Mouse (Mus musculus) testis, postnatal 14 days (tissue): Measurements from ENCODE around the gene Dbnl.
"Not testable (repeated sequence)": the region's sequence is repeated elsewhere in the genome, so short reads cannot be mapped to it uniquely, and the experiment has no call there.

ENCODE experiments used
- DNase-seq: peaks from one replicate; pipeline ENCODE4 v3.0.0; 2021; ENCODE audit warnings: low spot score

Dbnl gene

DNA sequence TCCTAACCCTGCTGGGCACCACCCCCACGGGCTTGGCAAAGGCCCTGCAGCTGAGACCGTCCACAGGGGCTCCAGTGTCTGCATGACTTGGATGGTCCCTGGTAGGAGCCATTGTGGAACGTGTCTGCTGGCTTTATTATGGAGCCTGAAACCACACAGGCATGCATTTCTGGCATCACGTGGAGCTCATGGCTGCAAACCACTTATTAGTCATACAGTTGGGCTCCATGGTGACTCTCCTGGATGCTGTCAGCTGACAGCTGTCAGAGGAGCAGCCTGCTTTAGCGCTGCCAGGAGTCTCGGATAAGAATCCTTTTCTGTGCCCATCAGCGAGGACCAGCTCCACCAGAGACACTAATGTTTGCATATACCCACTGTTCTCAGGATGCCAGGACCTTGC is 7.4 kb downstream of the Dbnl start:
- DNase-seq: no peak

DNA sequence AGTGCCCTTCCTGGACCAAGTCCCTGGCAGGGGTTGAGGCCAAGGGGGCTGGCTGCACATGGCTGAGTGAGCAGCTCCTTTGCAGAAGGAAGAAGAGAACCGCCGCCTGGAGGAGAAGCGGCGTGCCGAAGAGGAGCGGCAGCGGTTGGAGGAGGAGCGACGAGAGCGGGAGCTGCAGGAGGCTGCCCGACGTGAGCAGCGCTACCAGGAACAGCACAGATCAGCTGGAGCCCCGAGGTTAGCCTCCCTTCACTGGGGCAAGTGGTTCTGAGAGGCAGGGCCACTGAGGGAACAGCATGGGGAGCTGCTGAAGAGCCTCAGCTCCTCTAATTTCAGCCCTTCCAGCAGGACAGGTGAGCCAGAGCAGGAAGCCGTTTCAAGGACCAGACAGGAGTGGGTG is 8.7 kb downstream of the Dbnl start:
- no peak for DNase-seq

DNA sequence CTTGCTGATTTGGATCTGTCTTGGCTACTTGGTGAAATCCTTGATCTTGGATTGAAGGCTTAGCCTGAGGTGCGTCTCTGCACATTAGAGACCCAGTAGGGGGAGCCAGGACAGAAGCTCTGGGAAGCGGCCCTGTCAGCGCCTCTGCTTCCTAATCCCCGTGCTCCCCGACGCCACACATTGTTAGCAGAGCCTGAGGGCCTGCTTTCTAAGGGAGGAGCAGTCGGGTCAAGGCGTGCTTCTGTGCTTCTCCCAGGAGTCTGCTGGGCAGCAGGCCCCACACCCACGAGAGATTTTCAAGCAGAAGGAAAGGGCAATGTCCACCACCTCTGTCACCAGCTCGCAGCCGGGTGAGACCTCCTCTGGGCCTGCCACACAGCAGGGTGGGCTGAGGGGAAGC is 9.1 kb downstream of the Dbnl start:
- DNase-seq: no peak

DNA sequence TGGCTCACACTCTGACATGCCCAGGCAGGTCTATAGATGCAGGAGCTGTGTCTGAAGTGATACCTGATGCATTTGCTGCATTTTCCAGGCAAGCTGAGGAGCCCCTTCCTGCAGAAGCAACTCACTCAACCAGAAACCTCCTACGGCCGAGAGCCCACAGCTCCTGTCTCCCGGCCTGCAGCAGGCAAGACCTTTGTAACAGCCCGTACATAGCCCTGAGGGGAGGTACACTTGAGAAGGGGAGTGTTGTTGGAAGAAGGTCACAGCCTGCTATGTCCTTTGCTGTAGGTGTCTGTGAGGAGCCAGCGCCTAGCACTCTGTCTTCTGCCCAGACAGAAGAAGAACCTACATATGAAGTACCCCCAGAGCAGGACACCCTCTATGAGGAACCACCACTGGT is 9.6 kb downstream of the Dbnl start:
- DNase-seq: no peak

DNA sequence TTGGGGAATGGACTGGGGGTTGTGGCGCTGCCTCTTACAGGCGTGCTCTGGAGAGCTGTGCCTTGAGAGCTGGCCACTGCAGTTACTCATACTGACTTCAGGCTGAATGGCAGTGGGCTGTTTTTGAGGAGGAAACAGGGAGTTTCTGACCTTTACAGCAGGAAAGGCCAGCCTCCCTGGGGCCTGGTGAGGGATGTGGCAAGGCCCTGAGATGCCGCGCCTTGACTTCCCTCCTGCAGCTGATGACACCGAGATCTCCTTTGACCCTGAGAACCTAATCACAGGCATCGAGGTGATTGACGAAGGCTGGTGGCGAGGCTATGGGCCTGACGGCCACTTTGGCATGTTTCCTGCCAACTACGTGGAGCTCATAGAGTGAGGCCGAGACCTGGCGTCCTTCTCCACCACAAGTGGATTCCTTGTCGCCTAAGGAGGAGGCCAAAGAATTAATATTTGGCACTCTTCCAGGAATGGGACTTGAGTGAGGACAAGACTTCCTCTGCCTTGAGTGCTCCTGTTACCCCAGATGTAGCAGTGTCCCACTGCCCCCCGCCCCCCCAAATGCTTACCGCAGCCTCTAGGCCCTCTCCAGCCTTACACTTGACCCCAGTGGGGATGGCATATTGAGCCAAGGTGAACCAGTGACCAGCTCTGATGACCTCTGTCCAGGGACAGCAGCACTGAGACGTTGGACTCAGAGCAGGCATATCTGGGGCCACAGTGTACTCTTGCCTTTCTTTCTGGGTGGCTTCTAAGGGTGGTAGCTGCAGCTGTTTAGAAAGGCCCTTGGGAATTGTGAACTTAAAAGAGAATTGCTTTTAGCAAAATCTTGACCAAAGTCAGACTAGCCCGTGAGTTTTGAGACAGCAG is 11.6 kb downstream of the Dbnl start:
- DNase-seq: no peak

DNA sequence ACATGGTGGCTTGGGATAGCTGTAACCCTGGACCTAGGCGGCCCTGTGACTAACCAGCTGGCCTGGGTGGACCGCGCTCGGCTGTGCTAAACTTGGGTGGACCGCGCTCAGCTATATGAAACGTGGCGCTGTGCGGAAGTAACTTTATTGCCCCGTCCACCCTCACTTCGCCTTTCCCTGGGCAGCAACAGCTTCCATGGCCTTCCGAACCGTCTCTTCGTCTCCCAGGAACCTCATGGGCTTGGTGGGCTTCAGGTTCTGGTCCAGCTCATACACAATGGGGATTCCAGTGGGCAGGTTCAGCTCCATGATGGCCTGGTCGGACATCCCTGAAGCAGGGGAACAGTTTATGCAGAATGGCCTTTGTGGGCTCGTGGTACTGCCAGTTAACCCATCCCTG is 13.2 kb downstream of the Dbnl start:
- no peak for DNase-seq

DNA sequence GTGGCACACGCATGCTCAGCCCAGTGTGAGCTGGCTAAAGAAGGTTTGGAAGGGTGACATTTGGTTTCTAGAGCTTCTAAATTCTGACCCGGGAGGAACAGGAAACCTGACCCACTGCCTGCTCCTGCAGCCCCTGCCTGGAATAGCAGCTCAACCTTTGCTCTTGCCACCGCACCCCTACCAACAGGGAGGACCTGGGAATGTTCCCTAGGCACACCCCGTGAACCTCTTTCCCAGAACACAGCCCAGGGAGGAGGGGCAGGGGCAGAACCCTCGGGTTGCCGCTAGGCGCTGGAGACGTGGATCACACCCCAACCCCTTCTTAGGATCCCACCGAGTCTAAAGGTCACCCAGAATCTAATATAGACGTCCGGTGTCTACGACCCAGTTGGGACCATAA is 13.7 kb downstream of the Dbnl start:
- no peak for DNase-seq

DNA sequence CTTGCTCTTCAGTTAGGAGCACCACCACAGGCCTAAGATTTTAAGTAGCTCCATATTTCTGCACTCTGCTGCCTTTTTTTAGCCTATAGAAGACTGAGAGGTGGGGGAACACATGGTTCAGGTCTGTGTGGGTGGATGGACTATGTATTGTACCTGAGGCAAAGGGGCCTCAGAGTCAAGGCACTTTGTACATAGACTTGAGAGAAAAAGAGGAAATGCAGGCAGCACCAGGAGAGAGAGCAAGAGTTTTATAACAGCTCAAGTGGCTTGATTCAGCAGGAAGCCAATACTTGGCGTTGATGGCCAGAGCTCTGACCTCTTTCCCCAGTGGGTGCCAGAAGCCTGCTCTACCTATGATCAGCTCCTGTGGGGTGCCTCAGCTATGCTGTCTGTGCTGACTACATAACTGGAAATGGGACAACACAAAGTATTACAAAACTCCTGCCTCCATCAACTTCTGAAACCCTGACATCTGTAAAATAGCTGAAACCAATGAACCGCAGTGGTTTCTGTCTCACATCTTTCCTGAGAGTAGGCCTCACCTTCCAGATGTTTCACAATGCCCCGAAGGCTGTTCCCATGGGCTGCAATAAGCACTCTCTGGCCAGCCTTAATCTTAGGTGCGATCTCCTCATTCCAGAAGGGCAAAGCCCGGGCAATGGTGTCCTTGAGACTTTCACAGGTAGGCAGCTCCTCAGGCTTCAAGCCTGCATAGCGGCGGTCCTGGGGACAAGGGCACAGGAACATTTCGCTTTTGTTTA is 14.3 kb downstream of the Dbnl start:
- no peak for DNase-seq

DNA sequence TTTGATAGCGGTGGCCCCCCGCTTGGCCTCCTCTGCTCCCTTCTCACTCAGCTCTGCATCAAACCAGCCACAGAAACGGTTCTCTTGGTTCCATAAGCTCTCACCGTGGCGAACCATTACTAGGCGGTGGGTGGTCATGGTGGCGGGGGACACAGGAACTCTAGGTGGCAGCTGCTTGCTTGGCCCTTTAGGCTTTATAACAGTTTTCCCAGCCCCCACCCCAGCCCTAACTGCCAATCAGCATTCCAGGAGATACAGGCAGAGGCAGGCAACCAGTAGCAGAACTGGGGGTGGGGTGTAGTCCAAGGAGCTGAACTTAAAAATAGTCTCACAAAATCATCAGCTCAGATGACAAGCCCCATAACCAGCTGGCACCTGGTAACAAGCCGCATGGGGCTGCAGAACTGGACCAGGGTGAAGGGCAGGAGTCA is 15.3 kb downstream of the Dbnl start, which contains the start of gene Pgam2:
Gene Pgam2, minus strand, starts transcription at position 183 of the 431 bp plus-strand sequence.
- DNase-seq: no peak

DNA sequence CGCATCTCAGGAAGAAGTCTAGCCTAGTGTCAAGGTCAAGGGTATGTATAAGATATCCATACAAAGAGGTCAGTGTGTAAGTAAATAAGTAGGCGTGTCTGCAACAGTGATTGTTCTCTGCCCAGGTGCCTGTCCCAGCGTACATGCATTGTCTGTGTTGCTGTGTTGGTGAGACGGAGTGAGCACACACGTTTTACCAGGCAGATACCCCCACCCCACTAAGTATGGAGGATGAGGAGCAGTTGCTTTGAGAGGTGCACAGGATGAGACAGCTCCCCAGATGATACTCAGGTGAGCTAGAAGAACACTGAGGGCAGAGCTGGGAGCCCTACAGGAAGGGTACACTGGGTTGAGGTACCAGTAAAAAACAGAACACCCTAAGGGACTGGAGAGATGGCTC is 15.9 kb downstream of the Dbnl start:
- DNase-seq: no peak

DNA sequence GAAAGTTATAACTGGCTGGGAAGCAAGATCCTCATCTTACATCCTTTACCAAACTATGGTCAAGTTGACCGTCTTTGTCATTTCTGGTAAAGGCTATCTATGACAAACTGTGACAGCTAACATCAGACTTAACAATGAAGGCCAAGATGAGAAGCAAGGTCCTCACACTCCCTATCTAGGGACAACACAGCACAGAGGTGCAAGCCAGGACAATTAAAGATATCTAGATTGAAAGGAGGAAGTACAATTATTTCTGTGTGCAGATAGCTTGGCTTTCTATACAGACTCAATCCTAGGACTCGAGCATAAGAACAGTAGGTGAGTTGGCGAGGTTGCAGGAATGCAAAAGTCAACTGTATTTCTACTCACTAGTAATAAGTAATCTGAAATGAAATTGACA is 17.4 kb downstream of the Dbnl start:
- no peak for DNase-seq

DNA sequence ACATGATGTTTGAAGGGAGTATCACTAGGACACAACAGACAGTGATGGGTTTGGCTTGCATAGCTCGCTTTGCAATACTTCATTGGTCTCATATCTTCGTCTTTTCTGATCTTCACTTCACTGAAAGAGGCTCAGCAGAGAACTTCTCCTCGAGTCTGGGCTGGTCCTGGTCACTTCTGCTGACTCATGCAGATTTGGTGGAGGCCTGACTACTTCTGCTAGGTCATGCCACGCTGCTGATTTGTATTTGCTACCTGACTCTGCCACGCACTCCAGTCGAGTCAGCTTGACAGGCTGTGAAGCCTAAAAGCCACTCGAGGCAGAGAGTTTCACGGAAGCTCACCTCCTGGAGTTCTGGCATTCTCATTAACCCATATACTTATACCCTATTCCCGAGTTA is 19.7 kb downstream of the Dbnl start:
- DNase-seq: no peak

DNA sequence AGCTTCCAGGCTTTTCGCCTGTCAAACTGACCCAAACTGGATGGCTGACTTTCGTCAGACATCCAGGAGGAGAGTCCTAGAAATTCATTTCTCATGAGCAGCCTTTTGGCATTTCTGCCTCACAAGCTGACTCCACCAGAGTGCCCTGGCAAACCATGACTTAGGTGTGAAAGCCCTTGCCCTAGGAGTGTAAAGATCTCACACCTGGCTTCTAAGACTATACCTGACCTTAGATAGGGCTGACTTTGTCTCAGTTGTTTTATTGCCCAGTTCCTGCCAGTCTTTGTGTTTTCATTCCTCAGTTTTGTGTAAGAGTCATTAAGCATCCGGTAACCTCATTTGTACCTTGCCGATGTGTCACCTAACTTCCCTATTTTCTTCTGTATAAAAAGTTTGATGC is 21.2 kb downstream of the Dbnl start:
- DNase-seq: not testable (repeated sequence)

DNA sequence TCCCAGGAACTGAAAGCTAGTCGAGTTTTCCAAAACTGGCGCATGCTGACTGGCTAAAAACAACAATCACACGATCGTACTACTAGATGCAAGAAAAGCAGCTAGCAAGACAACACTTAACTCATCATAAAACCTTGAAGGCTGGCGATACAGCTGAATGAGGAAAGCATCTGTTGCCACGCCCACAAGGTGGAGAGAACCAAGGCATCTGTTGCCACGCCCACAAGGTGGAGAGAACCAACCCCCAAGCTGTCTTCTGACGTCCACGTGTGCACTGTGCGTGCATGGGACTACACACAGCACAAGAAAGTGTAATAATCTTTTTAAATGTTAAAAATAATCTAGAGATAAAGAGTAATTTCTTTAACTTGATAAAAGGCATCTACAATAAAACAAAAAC is 25.1 kb downstream of the Dbnl start:
- no peak for DNase-seq

DNA sequence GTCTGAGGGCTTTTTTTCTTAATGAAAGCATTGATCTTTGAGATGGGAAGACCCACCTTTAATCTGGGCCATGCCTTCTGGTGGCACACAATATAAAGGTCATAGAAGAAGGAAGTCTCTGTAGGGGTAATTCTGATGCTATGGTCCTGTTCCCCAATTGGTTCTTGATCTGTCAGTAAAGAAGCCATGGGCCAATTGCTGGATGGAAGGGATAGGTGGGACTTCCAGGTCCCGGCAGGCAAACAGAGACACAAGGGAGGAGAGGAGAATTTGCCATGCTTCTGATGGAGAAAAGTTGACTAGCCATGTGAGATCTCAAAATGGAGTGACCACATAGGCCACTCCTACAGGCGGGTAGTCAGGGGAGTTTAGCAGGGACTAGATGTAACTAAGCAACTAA is 30.9 kb downstream of the Dbnl start:
- no peak for DNase-seq

DNA sequence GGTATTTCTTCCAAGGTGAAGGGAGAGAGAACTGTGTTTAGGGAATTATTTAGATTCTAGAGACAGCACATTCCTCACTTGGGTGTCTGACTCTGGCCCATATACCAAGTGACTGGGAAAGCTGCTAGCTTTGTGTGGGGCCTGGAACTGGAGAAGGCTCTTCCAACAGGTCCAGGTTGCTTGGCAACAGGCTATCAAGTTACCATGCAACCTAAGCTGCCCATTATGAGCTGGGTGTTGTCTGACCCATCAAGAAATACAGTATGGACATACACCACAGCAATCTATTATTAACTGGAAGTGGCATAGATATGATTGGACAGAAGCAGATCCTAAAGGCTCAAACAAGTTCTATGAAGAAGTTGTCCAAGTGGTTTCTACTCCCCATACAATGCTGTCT is 37.1 kb downstream of the Dbnl start:
- DNase-seq: no peak

DNA sequence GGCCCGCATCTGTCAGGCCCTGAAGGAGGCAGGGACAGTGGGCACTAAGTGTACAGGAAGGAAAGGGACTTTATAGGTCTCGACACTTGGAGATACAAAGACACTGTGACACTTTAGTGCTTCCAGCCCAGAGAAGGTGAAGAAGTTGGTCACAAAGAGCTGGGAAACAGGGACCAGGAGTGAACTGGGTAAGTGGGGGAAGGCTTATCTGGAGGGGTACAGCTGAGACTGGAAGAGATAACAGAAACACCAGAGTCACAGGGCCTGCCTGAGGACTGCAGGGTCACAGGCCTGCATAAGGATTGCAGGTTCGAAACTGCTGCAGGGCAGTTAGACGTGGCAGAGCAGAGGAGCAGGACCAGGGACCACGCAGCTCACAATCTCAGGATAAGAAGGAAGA is 39.6 kb downstream of the Dbnl start:
- DNase-seq: no peak

DNA sequence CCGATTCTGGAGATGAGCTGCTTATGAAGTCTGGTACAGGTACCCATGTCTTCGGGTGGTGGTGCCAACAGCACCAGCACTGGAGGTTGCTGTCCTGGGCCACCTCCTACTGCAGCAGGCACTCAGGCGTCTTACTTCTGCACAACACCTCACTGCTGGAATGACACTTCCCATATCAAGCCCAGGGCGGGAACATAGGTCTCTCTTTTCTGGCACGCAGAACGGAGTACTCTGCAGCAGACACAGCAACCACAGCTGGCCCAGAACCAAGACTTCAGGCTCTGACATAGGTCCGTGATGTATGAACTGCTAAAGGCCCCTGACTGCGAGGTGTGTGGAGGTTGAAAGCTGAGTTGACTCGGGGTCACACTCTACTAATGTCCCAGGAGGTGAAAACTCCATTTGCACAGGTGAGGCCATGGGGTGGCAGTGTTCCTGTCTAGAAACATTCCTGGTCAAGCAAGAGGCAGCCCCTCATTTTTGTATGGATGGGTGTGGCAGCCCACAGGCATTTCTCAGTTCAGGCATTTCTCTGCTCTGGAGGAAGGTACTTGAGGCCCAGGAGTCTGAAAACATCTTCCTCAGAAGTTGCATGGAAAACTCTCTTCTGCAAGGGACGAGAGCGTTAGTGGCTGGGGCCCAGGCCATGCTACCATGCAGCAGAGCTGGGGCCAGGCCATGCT is 40.4 kb downstream of the Dbnl start:
- no peak for DNase-seq

DNA sequence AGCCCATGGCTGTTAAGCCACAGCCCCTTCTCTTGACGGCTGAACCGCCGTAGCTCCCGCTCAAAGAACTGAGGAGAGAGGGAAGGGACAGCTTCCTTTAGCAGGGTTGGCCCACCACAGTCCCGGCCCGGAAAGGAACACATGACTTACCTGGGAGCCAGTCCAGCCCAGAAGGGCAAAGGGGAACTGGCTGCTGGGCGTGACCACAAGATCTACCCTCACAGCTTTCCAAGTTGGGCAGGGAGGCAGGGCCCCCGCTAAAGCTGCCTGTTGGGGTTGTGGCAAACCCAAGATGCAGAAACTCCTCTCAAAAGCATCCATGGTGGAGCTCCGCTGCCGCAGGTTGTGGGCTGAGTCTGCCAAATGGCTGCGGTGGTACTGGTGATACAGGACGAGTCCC is 41.0 kb downstream of the Dbnl start:
- no peak for DNase-seq

DNA sequence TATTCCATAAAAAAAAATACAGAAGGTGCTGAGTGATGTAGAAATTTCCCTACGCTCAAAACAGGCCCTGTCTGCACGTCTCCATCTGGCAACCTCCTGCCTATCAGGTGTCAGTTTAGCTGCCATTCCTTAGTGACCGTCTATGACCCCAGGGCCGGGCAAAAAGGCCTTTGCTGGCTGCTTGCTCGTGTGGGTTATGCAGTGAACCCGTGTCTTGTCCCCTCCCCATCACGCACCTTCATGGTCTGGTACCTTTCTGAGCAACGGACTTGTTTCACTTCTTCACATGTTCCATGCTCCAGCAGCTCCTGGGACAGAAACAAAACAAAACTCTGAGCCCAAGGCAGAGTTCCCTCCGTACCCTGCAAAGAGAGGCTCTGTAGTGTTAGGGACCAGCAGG is 46.2 kb downstream of the Dbnl start:
- DNase-seq: no peak

DNA sequence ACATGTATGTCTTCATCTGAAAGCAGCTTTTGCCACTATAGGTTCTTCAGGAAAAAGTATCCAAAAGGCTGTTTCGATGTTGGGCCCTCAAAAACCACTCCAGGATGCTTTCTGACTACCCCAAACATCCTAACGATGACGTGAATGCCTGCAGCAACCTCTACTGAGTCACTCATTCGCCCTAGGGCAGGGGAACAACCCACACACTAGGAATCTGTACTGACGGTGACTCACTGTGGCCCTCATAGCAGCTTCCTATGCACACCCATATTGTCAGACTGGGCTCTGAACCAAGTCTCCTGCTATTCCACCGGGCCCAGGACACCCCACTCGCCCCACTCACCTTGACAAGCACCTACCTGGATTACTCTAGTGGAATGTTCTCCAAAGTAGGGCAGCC is 46.8 kb downstream of the Dbnl start:
- no peak for DNase-seq

DNA sequence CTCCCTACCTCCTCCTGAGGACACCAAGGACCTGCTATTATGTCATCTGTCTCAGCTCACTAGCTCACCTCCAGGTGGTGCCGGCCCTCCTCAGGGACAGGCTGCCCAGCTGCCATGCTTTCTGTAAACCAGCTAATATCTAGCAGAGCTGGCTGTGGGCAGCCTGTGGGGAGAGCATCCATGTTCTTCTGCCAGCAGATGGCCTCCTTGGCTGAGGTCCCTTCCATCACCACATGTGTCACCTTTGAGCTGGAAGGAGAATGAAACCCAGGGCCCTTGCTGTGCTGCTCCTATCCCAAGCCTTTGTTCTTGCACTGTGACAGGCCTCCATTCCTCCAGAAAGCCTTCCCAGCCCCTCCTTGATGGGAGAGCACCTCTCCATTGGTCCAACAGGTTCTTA is 47.8 kb downstream of the Dbnl start:
- no peak for DNase-seq
